Mouse (Mus musculus) Patski (cell line): ENCODE data around the gene Lgals9. TPM values are rescaled to one million over a fixed set of nuclear protein-coding genes. Genes with fewer than 3 reads are reported as not detected.

Experiments
- ATAC-seq: fragments of 100-300 bp; one replicate; pipeline ENCODE4 v1.8.0; 2021
- CTCF ChIA-PET: fragments of 350-600 bp; sonication (Branson Sonifier 250); formaldehyde crosslinking; loops from one replicate; lab custom pipeline; 2022; ENCODE audit warnings: inconsistent platforms; lab: Charles Lee
- POLR2A ChIA-PET: fragments of 350-600 bp; sonication (Branson Sonifier 250); formaldehyde crosslinking; loops from one replicate; lab custom pipeline; 2022; ENCODE audit warnings: antibody characterized with exemption, inconsistent platforms; lab: Charles Lee
- DNase-seq: peaks from one replicate; pipeline ENCODE4 v3.0.0-alpha.2; 2011; ENCODE audit warnings: low read depth, low spot score
- H3K27me3 ChIP-seq: fragments of 371-371 bp; one replicate; pipeline ENCODE4 v1.5.1; 2021
- CTCF ChIP-seq: fragments of 100-300 bp; IDR thresholded peaks from one replicate; pipeline ENCODE4 v1.5.1; 2021
- in situ Hi-C: fragments of 300-500 bp; cut with MboI; formaldehyde crosslinking; loops from 3 replicates; pipeline ENCODE4 v1.11.1; 2018; ENCODE audit warnings: low pct_unique_long_range_greater_than_20kb, mixed read lengths
- polyA plus RNA-seq: library from polyadenylated mRNA; unstranded; gene quantifications from one replicate; pipeline ENCODE4 v1.2.3, GENCODE M21; 2021

The Lgals9 gene
- 1.8 TPM for polyA plus RNA-seq

DNA sequence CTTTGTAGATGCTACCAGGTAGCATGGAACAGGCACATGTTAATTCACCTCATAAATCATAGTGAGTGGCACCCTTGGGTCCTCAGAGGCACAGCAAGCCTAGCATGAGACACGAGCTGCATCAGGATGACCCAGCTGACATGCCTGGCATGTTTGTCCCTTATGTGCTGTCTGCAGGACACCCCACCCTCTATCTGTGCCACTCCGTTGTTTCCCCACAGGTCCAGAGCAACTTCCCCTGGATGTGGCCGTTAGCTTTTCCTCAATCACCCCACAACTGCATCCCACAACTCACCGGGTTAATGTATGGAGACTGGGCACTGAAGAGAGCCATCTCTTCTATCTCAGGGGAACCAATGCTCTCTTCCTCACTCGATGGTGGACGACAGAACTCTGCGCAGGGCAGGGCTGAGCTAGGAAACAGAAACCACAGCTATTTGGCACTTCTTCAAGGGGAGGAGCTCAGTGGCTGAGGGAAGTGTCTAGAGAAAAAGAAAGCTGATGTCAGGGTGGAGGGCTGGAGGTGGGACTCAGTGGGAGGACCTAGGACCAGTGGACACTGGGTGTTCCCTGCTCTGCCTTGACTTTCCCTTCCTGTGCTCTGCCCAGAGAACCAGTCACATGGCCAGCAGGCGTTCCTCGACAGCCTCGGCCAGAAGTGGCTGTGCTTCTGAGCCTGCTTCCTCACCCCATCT, at the start of gene Lgals9:
Gene Lgals9, minus strand, starts transcription at position 464 of the 695 bp plus-strand sequence.
- ATAC-seq (no peak), DNase-seq (no peak)
- TF ChIP-seq CTCF = no peak
- ChIA-PET CTCF (interaction anchor here (1.2 kb wide), 1 partner anchor 61 kb away, joined by 4 read pairs; no protein-coding TSS in a partner anchor), POLR2A (interaction anchor here (0.5 to 0.7 kb wide), 2 partner anchors 282 to 319 kb away, joined by 3 to 4 read pairs; no protein-coding TSS in a partner anchor)
- no peaks in the 10 kb centered on the region for H3K27me3 ChIP-seq
- in situ Hi-C loops = no loop called here

DNA sequence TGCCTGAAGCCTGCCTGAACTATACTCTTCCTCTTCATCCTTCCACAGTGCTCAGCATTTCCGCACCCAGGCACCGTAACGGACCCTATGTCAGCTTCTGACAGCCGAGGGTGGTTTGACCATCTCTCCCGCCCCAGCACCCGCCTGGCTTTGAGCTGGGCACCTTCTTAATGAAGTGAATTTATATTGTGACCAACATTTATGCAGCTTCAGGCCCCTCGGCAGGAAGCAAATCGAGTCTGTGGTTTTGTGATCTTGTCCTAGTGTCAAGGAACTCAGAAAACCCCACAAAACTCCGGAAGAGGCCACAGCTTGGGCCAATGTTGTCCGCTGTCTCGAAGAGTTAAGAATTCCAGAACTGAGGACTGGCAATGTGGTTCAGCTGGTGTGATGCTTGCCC, 48.9 kb upstream of the Lgals9 start:
- ATAC-seq (no peak), DNase-seq (no peak)
- no peaks in the 10 kb centered on the region for H3K27me3 ChIP-seq
- POLR2A ChIA-PET = no interaction called here
- in situ Hi-C loops = loop anchor here (5.0 kb wide), 5 partner anchors 49 to 364 kb away; partner anchors contain the start of gene Ksr1
- CTCF ChIA-PET = interaction anchor here (0.8 to 1.9 kb wide), 6 partner anchors 14 to 180 kb away, joined by 3 to 6 read pairs (median 3); no protein-coding TSS in a partner anchor
- no peak for TF ChIP-seq CTCF

DNA sequence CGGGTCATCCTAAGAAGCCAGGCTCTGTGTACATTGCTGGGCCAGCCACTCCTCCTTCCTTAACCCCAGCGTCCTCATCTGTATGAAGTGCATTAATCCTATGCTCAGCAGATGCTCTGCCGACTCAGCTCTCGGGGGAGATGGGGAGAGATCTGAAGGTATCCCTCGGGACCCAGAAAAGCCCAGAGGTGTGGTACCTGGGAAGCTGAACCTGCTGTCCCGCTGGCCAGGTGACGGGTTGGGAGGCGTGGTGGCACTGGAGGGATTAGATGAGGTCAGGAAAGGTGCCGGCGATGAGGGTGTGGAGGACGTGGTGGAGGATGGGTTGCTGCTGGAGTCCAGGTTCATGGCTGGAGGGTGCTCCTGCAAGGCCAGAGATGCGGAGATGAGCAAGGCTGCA, 48.3 kb upstream of the Lgals9 start:
- ChIA-PET CTCF (interaction anchor here (1.2 to 1.9 kb wide), 3 partner anchors 14 to 181 kb away, joined by 3 to 6 read pairs (median 4); no protein-coding TSS in a partner anchor), POLR2A (no interaction called here)
- ATAC-seq (no peak), DNase-seq (no peak)
- H3K27me3 ChIP-seq = no peaks in the 10 kb centered on the region
- in situ Hi-C loops = loop anchor here (5.0 kb wide), 5 partner anchors 49 to 364 kb away; partner anchors contain the start of gene Ksr1
- TF ChIP-seq CTCF = no peak

DNA sequence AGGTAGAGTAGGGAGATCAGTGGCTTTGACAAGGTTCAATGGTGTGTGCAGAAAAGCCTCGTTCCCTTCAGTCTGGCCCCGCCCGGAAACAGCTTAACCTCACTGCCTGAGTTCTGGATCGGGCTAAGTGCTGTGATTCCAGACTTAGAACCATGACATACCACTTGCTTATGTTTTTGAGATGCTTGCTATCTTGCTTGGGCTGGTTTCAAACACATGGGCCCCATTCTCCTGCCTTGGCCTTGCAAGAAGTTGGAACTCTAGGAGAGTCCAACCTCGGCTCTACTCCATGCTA, 46.7 kb upstream of the Lgals9 start:
- ATAC-seq (no peak), DNase-seq (no peak)
- in situ Hi-C loops = loop anchor here (5.0 kb wide), 5 partner anchors 51 to 366 kb away; partner anchors contain the start of gene Ksr1
- no peak for TF ChIP-seq CTCF
- POLR2A ChIA-PET = interaction anchor here (1.3 kb wide), 1 partner anchor 130 kb away, joined by 3 read pairs; no protein-coding TSS in a partner anchor
- H3K27me3 ChIP-seq = no peaks in the 10 kb centered on the region
- CTCF ChIA-PET = interaction anchor here (1.0 to 3.1 kb wide), 9 partner anchors 16 to 193 kb away, joined by 3 to 19 read pairs (median 3); no protein-coding TSS in a partner anchor

DNA sequence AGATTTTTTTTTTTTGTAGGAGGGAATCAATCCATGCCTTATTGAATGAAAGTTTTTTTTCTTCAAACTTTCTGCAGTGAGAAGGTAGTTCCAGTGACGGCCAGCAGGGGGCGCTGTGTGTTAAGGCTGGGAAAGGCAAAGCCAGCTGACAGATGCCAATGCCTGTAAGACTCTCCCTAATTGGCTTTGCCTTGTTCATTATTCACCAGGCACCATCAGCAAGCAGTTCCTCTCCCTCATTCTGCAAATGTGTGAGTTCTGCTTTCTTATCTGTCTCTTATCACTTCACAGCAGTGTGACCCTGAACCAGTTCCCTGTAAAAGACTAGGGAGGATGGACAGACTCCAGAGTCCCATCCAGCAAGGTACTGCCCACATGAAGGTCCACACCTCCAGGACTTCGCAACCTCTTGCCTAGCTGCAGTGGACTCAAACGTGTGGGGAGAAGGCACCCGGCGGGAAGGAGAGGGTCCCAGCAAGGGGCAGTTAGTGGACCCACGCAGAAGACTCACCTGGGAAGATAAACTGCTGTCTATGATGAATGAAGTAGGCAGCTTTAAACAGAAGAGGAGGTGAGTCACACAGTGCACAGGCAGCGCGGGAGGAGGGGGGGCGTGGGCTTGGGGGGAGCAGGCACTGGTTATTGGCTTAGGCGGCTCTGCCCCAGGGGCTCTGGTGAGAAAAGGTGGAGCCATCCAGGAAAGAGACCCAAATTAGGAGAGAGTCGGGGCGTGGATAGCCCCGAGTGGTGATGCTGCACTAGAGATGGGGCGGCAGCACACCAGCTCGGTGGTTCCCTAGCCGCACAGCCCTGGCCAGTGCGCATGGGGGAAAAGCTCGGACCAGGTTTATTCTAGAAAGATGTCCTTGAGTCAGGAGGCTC, 46.1 kb upstream of the Lgals9 start:
- DNase-seq (no peak), ATAC-seq (peak; percentile 23)
- TF ChIP-seq CTCF = no peak
- H3K27me3 ChIP-seq = no peaks in the 10 kb centered on the region
- POLR2A ChIA-PET = interaction anchor here (1.0 to 1.3 kb wide), 2 partner anchors 65 to 131 kb away, joined by 3 read pairs; no protein-coding TSS in a partner anchor
- CTCF ChIA-PET = interaction anchor here (0.8 to 3.1 kb wide), 20 partner anchors 8 to 298 kb away, joined by 3 to 19 read pairs (median 3); no protein-coding TSS in a partner anchor
- in situ Hi-C loops = loop anchor here (5.0 kb wide), 5 partner anchors 51 to 366 kb away; partner anchors contain the start of gene Ksr1

DNA sequence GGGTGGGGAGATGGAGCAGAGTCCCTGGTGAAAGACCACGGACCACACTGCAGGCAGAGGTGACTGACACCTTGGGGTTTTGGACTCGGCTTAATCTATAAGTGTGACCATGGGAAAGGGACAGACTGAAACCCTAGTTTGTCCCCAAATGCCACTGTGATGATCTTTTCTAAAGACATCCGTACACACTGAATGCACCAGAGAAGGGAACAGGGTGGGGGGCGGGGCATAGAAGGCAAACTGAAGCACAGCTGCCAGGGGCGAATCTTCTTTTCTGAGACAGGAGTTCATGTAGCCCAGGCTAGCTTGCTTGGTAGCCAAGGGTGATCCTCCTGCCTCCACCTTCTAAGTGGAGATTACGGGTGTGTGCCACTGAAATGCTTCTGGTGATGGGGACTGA, 39.0 kb upstream of the Lgals9 start:
- POLR2A ChIA-PET = interaction anchor here (0.6 to 0.7 kb wide), 2 partner anchors 38 to 188 kb away, joined by 3 to 8 read pairs; no protein-coding TSS in a partner anchor

DNA sequence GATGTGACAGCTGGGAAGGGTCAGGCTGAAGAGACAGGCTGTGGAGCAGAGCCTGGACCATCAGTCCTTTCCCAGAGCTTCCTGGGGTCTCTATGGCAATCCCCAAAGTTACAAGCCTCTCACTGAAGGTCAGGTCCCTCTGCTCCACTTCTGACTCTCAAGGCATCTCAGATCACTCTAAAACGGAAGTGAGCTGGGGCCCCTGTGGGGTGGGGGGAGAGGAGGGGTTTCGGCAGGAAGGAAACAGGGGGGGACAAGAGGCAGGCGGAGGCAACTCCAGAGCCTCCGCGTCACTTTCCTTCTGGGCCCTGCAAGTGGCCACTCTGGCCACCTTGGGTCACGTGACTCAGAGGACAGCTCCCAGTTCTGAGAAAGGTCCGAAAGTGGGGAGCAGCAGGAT, 38.6 kb upstream of the Lgals9 start:
- no peaks in the 10 kb centered on the region for H3K27me3 ChIP-seq
- ATAC-seq (no peak), DNase-seq (no peak)
- in situ Hi-C loops = no loop called here
- ChIA-PET POLR2A (interaction anchor here (0.7 kb wide), 1 partner anchor 37 kb away, joined by 8 read pairs; no protein-coding TSS in a partner anchor), CTCF (interaction anchor here (2.7 kb wide), 1 partner anchor 191 kb away, joined by 7 read pairs; no protein-coding TSS in a partner anchor)
- TF ChIP-seq CTCF = no peak

More for the DNA sequence above, 39.0 kb upstream of the Lgals9 start:
- ATAC-seq (no peak), DNase-seq (no peak)
- no peaks in the 10 kb centered on the region for H3K27me3 ChIP-seq
- no peak for TF ChIP-seq CTCF
- CTCF ChIA-PET = interaction anchor here (2.7 kb wide), 1 partner anchor 190 kb away, joined by 7 read pairs; no protein-coding TSS in a partner anchor
- in situ Hi-C loops = no loop called here

DNA sequence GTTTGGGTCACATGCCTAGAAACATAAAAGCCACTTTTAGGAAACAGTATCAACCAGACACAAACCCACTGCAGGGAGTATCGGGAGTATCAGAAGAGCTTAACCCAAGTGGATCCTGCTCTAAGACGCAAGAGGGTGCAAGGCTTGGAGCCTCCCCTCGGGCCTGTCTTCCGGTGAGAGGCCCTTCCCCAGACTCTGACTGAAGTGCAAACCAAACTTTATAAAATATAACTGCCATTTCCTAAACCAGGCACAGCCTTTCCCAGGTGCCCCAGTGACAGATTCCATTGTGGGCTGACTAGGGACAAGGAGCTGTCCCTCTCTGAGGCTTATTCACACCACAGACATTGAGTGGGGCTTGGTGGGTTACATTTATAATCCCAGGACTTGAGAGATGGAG, 38.1 kb upstream of the Lgals9 start:
- H3K27me3 ChIP-seq = no peaks in the 10 kb centered on the region
- DNase-seq (no peak), ATAC-seq (no peak)
- POLR2A ChIA-PET = interaction anchor here (0.6 kb wide), 1 partner anchor 141 kb away, joined by 4 read pairs; no protein-coding TSS in a partner anchor
- CTCF ChIA-PET = no interaction called here
- in situ Hi-C loops = no loop called here
- TF ChIP-seq CTCF = no peak

DNA sequence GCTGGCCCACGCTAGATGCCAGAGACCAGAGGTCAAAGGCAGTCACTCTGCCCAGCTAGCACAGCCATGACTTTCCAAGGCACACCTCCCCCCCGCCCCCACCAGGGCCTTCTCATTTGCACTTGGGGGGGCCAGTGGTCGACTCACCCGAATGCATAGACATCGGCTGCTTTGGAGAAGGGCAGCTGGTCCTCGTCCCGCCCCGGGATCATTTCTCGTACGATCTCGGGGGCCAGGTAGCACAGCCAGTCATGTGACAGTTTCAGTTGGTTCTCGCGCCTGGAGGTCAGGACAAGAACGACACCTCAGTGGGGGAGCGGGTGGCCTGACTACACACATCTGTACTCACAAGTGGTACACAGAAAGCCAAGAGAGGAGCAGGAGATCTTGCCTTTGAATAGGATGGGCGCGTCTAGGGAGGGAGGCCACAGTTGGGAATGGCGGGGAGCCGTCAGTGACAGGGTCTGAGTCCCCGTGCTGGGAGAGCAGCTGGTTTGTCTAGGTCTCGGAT, 35.8 kb upstream of the Lgals9 start:
- H3K27me3 ChIP-seq = no peaks in the 10 kb centered on the region
- no peak for TF ChIP-seq CTCF
- DNase-seq (no peak), ATAC-seq (no peak)
- in situ Hi-C loops = no loop called here
- CTCF ChIA-PET = interaction anchor here (0.9 to 2.5 kb wide), 4 partner anchors 8 to 275 kb away, joined by 3 to 15 read pairs (median 4); partner anchors contain the start of gene Gm9964
- POLR2A ChIA-PET = no interaction called here
